Mouse (Mus musculus) induced T-regulatory cell, adult 2 months (primary cell): ENCODE data around the gene Drd1.

ENCODE experiments used
- DNase-seq: peaks from one replicate; pipeline ENCODE4 v3.0.0-alpha.2; 2012; ENCODE audit warnings: low read depth

The Drd1 gene

DNA sequence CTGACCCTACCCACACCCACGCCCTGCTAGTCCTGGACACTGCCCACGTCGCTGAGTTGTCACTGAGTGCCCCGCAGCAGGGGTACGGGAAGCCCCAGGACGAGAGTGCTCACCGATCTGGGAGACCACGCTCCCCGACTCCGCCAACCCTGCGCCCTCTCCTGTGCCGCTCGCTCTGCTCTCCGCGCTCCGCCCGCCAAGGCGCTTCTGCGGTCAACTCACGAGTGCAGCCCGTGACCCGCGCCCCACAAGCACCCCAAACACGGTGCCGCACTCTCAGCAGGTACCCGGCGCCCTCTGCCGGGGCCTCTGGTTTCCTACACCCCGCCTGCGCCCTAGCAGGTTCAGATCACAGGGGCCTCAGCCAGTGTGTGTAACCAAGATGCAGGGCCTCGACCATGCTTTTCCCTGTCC is at the start of gene Drd1:
Gene Drd1 (minus strand): TSS at position 258 of the 414 bp plus-strand sequence.
- peak; percentile 74 for DNase-seq

DNA sequence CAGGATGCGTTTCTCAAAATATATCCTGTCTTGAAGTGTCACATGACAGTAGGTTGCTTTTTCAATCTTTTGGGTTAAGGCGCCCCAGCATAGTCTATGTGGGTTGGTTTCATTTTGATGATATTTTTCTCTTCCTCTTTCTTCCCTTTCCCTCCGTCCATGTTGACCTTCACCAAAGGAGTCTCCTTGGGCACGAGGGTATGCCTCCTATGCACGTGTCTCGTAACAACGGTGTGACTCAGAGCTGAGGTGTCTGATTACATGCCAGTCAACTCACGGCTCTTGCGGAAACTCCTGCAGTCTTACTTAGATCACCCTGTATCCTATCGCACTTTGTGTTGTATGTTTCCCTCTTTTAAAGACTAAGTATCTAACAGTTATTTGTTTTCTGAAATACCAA is 48.4 kb upstream of the Drd1 start:
- no peak for DNase-seq

GRCm38 (mm10) chr13:54103271-54103670 is 47.8 kb upstream of the Drd1 start:
- DNase-seq: no peak

- no peak for DNase-seq
These were observed 46.6 kb upstream of the Drd1 start for GRCm38 (mm10) chr13:54102061-54102460.

GRCm38 (mm10) chr13:54101031-54101820 is 45.7 kb upstream of the Drd1 start:
- DNase-seq: no peak

DNA sequence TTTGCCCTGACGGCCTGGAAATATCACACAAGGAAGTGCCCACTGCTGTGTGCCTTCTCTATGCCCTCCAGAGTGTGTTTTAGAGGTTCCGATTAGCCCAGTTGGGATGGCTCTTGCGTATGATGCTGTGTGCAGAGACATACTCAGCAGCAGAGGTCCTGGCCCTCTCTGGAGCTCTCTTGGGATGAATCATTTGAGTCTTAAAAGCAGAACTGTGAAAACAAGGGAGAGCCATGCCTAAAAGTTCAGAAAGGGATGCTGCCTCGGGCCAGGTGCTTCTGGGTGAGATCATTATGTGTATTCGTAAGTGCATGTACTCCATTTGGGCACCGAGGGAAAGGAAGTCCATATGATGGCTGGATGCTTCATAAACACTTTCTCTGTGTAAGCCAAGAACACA is 42.3 kb upstream of the Drd1 start:
- no peak for DNase-seq

GRCm38 (mm10) chr13:54097227-54097626 is 41.7 kb upstream of the Drd1 start:
- DNase-seq: no peak

- no peak for DNase-seq
These were observed 40.2 kb upstream of the Drd1 start for GRCm38 (mm10) chr13:54095721-54096120.

- no peak for DNase-seq
These were observed 39.5 kb upstream of the Drd1 start for GRCm38 (mm10) chr13:54094963-54095362.

DNA sequence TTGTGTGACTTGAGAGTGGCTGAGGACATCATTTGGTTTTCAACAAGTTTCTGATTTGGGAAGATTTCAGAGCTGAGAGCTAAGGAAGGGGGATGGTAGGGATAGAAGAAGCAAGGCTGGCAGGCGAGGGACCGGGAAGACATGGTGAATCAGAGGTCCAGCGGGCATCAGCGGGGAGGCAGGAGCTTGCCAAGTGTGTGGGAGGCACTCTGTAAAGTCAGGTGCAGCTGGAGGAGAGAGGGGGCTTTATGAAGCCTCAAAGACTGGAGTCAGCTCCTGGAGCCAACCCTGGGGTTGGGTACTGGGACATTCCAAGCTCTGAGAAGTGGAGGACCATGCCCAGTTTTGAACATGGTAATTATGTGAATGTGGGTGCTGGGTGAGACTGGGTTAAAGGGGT is 38.8 kb upstream of the Drd1 start:
- DNase-seq: no peak

DNA sequence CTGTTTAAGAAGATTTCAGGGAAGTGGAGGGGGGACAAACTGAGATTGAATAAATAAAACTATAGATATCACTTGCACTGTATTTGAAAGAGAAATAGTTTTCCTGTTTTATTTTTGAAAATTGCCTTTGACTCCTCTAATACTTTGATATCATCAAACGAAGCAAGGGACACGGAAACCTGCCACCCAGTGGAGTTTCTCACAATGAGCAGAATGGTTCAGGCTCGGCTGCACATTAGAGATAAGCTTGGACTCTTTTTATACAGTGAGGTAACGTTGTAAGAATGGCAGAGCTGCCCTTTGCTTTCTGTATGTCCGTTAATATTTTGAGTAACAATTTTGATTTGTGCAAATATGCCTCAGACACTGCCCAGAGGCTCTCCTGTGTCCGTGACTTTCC is 36.2 kb upstream of the Drd1 start:
- no peak for DNase-seq

GRCm38 (mm10) chr13:54085266-54085665 is 29.8 kb upstream of the Drd1 start:
- no peak for DNase-seq

GRCm38 (mm10) chr13:54084826-54085225 is 29.3 kb upstream of the Drd1 start:
- no peak for DNase-seq

DNA sequence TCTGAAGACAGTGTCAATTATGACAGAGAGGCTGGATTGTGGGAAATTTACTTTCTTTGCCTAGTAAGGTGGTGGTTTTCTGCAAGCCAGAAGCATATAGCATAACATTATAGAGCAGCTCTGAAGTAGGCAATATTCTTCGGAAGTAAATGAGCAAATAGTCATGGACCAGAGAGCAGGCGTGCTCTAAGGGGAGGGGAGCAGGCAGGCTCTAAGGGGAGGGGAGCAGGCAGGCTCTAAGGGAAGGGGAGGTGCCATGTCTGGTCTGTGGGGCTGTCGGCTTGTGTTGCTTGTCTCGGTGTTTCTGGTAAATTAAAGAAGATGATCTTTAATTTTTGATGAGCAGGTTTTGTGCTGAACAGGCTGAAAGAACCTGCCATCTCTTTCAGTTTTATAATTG is 28.7 kb upstream of the Drd1 start:
- DNase-seq: no peak

GRCm38 (mm10) chr13:54082946-54083345 is 27.4 kb upstream of the Drd1 start:
- DNase-seq: no peak

DNA sequence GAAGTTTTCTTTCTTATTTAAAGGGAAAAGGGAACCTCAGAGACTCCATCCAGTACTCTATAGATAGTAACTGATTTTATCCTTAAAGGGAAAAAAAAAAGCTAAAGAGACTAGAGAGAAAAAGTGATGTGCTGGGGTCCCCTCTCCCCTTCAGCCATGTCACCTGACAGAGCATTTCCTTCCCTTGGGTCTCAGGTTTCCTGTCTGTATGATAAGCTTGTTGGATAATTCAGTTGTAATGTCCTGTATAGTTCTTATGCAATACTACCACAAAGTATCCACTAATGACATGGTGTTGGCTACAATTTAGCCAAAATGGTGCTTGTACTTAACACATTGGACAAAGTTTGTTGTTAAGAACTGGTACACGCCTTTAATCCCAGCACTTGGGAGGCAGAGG is 25.3 kb upstream of the Drd1 start:
- no peak for DNase-seq

DNA sequence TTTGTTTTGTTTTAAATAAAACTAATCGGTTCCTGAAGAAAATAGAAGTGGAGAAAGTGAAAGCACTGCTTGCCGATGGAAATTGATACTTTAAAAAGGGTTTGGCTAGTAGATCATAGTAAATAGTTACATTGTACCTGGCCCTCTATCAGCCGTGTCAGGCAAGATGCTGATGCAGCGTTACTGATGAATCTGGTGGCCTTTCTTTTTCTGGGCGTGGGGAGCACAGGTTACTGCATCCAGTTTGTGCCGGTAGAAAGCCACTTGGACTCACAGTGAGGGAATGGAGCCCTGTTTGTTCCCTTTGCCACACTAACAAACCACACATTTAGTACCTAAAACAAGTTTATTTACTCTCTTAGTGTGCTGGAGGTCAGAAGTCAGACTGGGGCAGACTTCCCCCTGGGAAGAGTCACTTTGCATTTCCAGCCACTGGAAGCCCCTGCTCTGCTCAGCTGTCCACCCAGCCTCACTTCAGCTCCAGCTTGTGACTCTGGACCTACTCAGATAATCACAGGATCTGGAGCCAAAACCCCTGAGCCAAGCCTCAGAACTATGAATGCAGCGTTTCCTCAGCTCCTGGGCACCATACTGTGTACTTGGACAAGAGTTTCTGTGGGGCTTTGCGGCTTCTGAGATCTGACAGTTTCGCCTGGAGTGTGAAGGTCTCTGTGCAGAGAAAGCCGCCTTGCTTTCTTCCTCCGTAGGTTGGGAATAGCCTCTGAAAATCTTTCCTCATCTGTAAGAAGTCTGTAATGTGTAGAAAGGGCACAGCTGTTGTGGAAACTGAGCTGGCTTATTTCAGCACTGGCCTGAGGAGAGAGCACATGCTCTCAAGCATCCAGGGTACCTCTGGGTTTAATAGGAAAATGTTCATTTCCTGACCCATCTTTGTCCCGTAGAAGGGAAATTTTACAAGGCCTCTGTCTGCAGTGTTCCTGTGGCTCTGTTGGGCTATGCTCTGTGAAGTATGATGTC is 24.6 kb upstream of the Drd1 start:
- DNase-seq: peak; percentile 27

DNA sequence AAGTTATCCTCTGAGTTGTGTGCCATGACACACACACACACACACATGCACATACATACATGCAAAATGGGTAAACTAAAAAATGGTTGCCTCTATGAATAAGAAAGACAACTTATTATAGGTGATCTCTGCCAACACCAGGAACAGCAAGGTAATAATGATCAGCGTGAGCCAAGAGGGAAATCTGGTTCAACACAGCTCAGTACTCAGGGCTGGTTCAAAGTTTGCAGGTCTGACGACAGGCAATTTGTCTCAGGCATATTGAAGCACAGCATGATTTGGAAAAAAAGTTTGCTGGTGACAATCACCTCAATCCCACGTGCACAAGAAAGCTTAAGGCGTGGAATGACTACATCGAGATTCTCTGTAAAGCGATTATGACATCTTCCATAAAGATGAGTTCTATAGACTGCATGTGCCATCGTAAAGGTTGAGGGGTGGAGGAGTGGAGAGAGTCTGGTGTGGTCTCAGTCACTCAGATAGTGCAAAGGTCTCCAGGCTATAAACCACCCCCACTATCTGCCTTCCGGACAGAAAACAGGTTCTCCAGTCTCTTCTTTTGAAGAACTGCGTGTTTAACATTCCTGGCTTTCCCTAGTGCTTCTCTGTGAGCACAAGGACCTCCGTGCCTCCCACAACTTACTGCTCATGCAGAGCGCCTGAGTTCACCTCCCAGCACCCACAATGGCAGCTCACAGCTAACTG is 22.1 kb upstream of the Drd1 start:
- DNase-seq: no peak

DNA sequence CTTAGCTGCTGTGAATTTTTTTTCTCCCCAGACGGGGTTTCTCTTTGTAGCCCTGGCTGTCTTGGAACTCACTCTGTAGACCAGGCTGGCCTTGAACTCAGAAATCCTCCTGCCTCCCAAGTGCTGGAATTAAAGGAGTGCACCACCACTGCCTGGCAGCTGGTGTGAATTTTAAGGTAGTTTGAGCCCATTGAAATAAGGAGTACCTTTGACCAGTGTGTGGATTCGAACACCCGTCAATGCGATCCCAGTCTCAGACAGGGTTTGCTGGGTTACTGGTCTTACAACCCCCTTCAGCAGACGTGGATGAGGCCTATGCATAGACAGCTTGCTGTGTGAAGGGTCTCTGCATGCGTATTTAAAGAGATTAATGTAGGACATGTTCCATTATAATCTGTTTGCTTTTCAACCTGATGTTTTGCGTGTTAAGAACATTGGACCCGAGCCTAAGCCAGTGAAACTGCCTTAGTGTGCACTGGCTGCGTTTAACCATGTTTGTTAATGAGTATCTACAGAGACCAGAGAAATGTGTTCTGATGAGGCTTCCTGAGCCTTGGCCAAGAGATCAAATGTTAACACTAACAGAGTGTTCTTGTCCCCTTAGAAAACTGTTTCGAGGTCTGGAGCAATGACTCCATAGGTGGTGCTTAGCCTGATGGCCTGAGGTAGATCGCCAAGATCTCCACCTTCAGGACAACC is 21.4 kb upstream of the Drd1 start:
- DNase-seq: no peak

GRCm38 (mm10) chr13:54076051-54076450 is 20.5 kb upstream of the Drd1 start:
- DNase-seq: no peak

DNA sequence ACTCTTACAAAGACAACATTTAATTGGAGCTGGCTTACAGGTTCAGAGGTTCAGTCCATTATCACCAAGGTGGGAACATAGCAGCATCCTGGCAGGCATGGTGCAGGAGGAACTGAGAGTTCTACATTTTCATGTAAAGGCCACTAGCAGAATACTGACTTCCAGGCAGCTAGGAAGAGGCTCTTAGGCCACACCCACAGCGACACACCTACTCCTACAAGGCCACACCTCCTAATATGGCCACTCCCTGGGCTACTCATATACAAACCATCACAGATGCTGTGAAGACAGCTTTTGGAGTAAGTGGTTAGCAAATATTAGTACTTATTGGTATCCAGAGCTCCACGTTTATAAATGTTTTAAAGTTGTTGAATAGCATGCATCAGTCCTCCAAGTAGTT is 19.9 kb upstream of the Drd1 start:
- peak; percentile 43 for DNase-seq

- peak; percentile 73 for DNase-seq
These were observed 18.0 kb upstream of the Drd1 start for GRCm38 (mm10) chr13:54073491-54073890.
